Mouse (Mus musculus) midbrain, embryonic 15.5 days (tissue): ENCODE measurements around the gene Lpar3. TPM values are rescaled to one million over a fixed set of nuclear protein-coding genes. Genes with fewer than 3 reads are reported as not detected.

Experiments used
- ATAC-seq: fragments of 200-750 bp; cut with Nextera tagmentation; replicated peaks from 2 replicates; pipeline ENCODE4 v1.8.0; 2017; ENCODE audit warnings: moderate TSS enrichment
- H3K27ac ChIP-seq: fragments of 300-500 bp; sonication (generic); 2 replicates; pipeline ENCODE4 v1.5.1; 2015; ENCODE audit warnings: mild to moderate bottlenecking, inconsistent platforms
- H3K27me3 ChIP-seq: fragments of 300-500 bp; sonication (generic); replicated peaks from 2 replicates; pipeline ENCODE4 v1.6.1; 2015; ENCODE audit warnings: inconsistent platforms
- H3K36me3 ChIP-seq: fragments of 300-500 bp; sonication (generic); replicated peaks from 2 replicates; pipeline ENCODE4 v1.6.1; 2015; ENCODE audit warnings: inconsistent platforms
- H3K4me1 ChIP-seq: fragments of 300-500 bp; sonication (generic); 2 replicates; pipeline ENCODE4 v1.6.1; 2015; ENCODE audit warnings: inconsistent platforms
- H3K4me2 ChIP-seq: fragments of 300-500 bp; sonication (generic); 2 replicates; pipeline ENCODE4 v1.6.1; 2015; ENCODE audit warnings: inconsistent platforms, mild to moderate bottlenecking, moderate library complexity
- H3K4me3 ChIP-seq: fragments of 300-500 bp; sonication (generic); 2 replicates; pipeline ENCODE4 v1.5.1; 2015; ENCODE audit warnings: mild to moderate bottlenecking, inconsistent platforms
- H3K9ac ChIP-seq: fragments of 300-500 bp; sonication (generic); 2 replicates; pipeline ENCODE4 v1.6.1; 2015; ENCODE audit warnings: mild to moderate bottlenecking, inconsistent platforms
- H3K9me3 ChIP-seq: fragments of 300-500 bp; sonication (generic); 2 replicates; pipeline ENCODE4 v1.6.1; 2016; ENCODE audit warnings: inconsistent platforms
- WGBS: fragments of 180-500 bp; shearing (Covaris S2); methylation state at CpG from one replicate; pipeline ENCODE4 v1.1.7; 2015; ENCODE audit warnings: mixed read lengths; 5-methylcytosine and 5-hydroxymethylcytosine counted together
- polyA plus RNA-seq: library from polyadenylated mRNA; unstranded; fragments of >200 nt; fragmentation: Nextera tagmentation; extraction: Ambion mirVana; gene quantifications from 2 replicates; pipeline ENCODE4 v1.2.1, GENCODE M21; 2015

Gene Lpar3
- polyA plus RNA-seq, 1 experiment from 2014 or later: 0.61 TPM

- WGBS: 71% methylated on average over 14 of the region's 14 CpGs
- H3K4me3 ChIP-seq: no peak overlapping the region
- H3K27ac ChIP-seq: no peak overlapping the region
- no peaks in the 10 kb centered on the region for H3K4me1 ChIP-seq
- no peak overlapping the region for H3K9ac ChIP-seq
- H3K4me2 ChIP-seq: no peak overlapping the region
- no peaks in the 10 kb centered on the region for H3K9me3 ChIP-seq
- peak; percentile 85 for ATAC-seq
- H3K36me3 ChIP-seq: no peaks in the 10 kb centered on the region
- no peaks in the 10 kb centered on the region for H3K27me3 ChIP-seq
Measured at GRCm38 (mm10) chr3:146268024-146268801, 47.5 kb downstream of the Lpar3 start.

- no peaks in the 10 kb centered on the region for H3K36me3 ChIP-seq
- no peak overlapping the region for H3K4me3 ChIP-seq
- no peaks in the 10 kb centered on the region for H3K9me3 ChIP-seq
- WGBS: 87% methylated on average over 5 of the region's 5 CpGs
- no peak overlapping the region for H3K4me2 ChIP-seq
- no peak for ATAC-seq
- no peak overlapping the region for H3K27ac ChIP-seq
- no peaks in the 10 kb centered on the region for H3K27me3 ChIP-seq
- no peak overlapping the region for H3K9ac ChIP-seq
- no peaks in the 10 kb centered on the region for H3K4me1 ChIP-seq
Measured at GRCm38 (mm10) chr3:146274503-146274902, 53.7 kb downstream of the Lpar3 start.

GRCm38 (mm10) chr3:146275360-146276025 lies 54.7 kb downstream of the Lpar3 start:
- WGBS: 90% methylated on average over 11 of the region's 11 CpGs
- Histone ChIP-seq H3K27ac (no peak overlapping the region), H3K9me3 (no peaks in the 10 kb centered on the region), H3K27me3 (no peaks in the 10 kb centered on the region), H3K9ac (no peak overlapping the region), H3K4me3 (no peak overlapping the region), H3K4me1 (no peaks in the 10 kb centered on the region), H3K36me3 (no peaks in the 10 kb centered on the region), H3K4me2 (no peak overlapping the region)
- ATAC-seq: no peak

- Histone ChIP-seq H3K9ac (no peak overlapping the region), H3K4me1 (no peaks in the 10 kb centered on the region), H3K36me3 (no peaks in the 10 kb centered on the region), H3K27ac (no peak overlapping the region), H3K4me3 (no peak overlapping the region), H3K9me3 (no peaks in the 10 kb centered on the region), H3K27me3 (no peaks in the 10 kb centered on the region), H3K4me2 (no peak overlapping the region)
- no peak for ATAC-seq
- WGBS: 56% methylated on average over 4 of the region's 4 CpGs
Measured at GRCm38 (mm10) chr3:146276026-146276409, 55.3 kb downstream of the Lpar3 start.

- no peaks in the 10 kb centered on the region for H3K9me3 ChIP-seq
- WGBS: 96% methylated on average over 4 of the region's 4 CpGs
- no peaks in the 10 kb centered on the region for H3K36me3 ChIP-seq
- H3K4me3 ChIP-seq: no peak overlapping the region
- ATAC-seq: no peak
- H3K9ac ChIP-seq: no peak overlapping the region
- no peak overlapping the region for H3K4me2 ChIP-seq
- H3K4me1 ChIP-seq: no peaks in the 10 kb centered on the region
- no peaks in the 10 kb centered on the region for H3K27me3 ChIP-seq
- H3K27ac ChIP-seq: no peak overlapping the region
Measured at GRCm38 (mm10) chr3:146276991-146277390, 56.2 kb downstream of the Lpar3 start.

GRCm38 (mm10) chr3:146277456-146277855 lies 56.7 kb downstream of the Lpar3 start:
- Histone ChIP-seq H3K27ac (no peak overlapping the region), H3K4me2 (no peak overlapping the region), H3K27me3 (no peaks in the 10 kb centered on the region), H3K36me3 (no peaks in the 10 kb centered on the region), H3K4me1 (no peaks in the 10 kb centered on the region), H3K4me3 (no peak overlapping the region), H3K9me3 (no peaks in the 10 kb centered on the region), H3K9ac (no peak overlapping the region)
- ATAC-seq: no peak
- WGBS: 76% methylated on average over 11 of the region's 11 CpGs

- Histone ChIP-seq H3K27ac (no peak overlapping the region), H3K4me1 (no peaks in the 10 kb centered on the region), H3K4me3 (no peak overlapping the region), H3K4me2 (no peak overlapping the region), H3K27me3 (no peaks in the 10 kb centered on the region), H3K36me3 (no peaks in the 10 kb centered on the region), H3K9ac (no peak overlapping the region), H3K9me3 (no peaks in the 10 kb centered on the region)
- 57% methylated on average over 13 of the region's 13 CpGs for WGBS
- ATAC-seq: no peak; the same call in 1 of the 2 replicates
Measured at GRCm38 (mm10) chr3:146278195-146279140, 57.7 kb downstream of the Lpar3 start.

GRCm38 (mm10) chr3:146283732-146284361 lies 63.1 kb downstream of the Lpar3 start:
- Histone ChIP-seq H3K9me3 (no peaks in the 10 kb centered on the region), H3K27ac (no peak overlapping the region), H3K4me1 (no peaks in the 10 kb centered on the region), H3K9ac (no peak overlapping the region), H3K27me3 (no peaks in the 10 kb centered on the region), H3K36me3 (no peaks in the 10 kb centered on the region), H3K4me3 (no peak overlapping the region), H3K4me2 (no peak overlapping the region)
- ATAC-seq: no peak
- 68% methylated on average over 3 of the region's 3 CpGs for WGBS

GRCm38 (mm10) chr3:146286118-146286517 lies 65.4 kb downstream of the Lpar3 start:
- ATAC-seq: no peak
- Histone ChIP-seq H3K36me3 (no peaks in the 10 kb centered on the region), H3K4me3 (no peak overlapping the region), H3K27ac (no peak overlapping the region), H3K27me3 (no peaks in the 10 kb centered on the region), H3K4me2 (no peak overlapping the region), H3K9ac (no peak overlapping the region), H3K4me1 (no peaks in the 10 kb centered on the region), H3K9me3 (no peaks in the 10 kb centered on the region)
- 80% methylated on average over 4 of the region's 4 CpGs for WGBS

GRCm38 (mm10) chr3:146291928-146292327 lies 71.2 kb downstream of the Lpar3 start:
- no peaks in the 10 kb centered on the region for H3K4me1 ChIP-seq
- H3K36me3 ChIP-seq: no peaks in the 10 kb centered on the region
- ATAC-seq: no peak
- no peaks in the 10 kb centered on the region for H3K9me3 ChIP-seq
- 86% methylated on average over 3 of the region's 3 CpGs for WGBS
- H3K9ac ChIP-seq: no peak overlapping the region
- H3K4me2 ChIP-seq: no peak overlapping the region
- no peaks in the 10 kb centered on the region for H3K27me3 ChIP-seq
- no peak overlapping the region for H3K27ac ChIP-seq
- no peak overlapping the region for H3K4me3 ChIP-seq

- H3K4me1 ChIP-seq: no peaks in the 10 kb centered on the region
- H3K36me3 ChIP-seq: no peaks in the 10 kb centered on the region
- H3K4me3 ChIP-seq: no peak overlapping the region
- H3K27me3 ChIP-seq: no peaks in the 10 kb centered on the region
- no peak for ATAC-seq
- H3K4me2 ChIP-seq: no peak overlapping the region
- H3K27ac ChIP-seq: no peak overlapping the region
- 89% methylated on average over 5 of the region's 5 CpGs for WGBS
- H3K9me3 ChIP-seq: no peaks in the 10 kb centered on the region
- H3K9ac ChIP-seq: no peak overlapping the region
Measured at GRCm38 (mm10) chr3:146292515-146292914, 71.8 kb downstream of the Lpar3 start.

GRCm38 (mm10) chr3:146302451-146302850 lies 81.7 kb downstream of the Lpar3 start:
- H3K4me2 ChIP-seq: no peak overlapping the region
- ATAC-seq: no peak
- no peaks in the 10 kb centered on the region for H3K27me3 ChIP-seq
- no peak overlapping the region for H3K9ac ChIP-seq
- WGBS: 85% methylated on average over 3 of the region's 3 CpGs
- H3K9me3 ChIP-seq: no peaks in the 10 kb centered on the region
- no peaks in the 10 kb centered on the region for H3K36me3 ChIP-seq
- no peaks in the 10 kb centered on the region for H3K4me1 ChIP-seq
- H3K27ac ChIP-seq: no peak overlapping the region
- H3K4me3 ChIP-seq: no peak overlapping the region
